Mouse (Mus musculus) thymus, adult 2 months (tissue): ENCODE data around the gene Zfp526. TPM values are rescaled to one million over a fixed set of nuclear protein-coding genes. Genes with fewer than 3 reads are reported as not detected.

Experiments
- DNase-seq: peaks from one replicate; pipeline ENCODE4 v3.0.0; 2021
- H3K27ac ChIP-seq: fragments of 200-500 bp; 2 replicates; pipeline ENCODE4 v1.5.1; 2012; ENCODE audit warnings: low read length, control low read depth; ENCODE audit not compliant: control insufficient read depth, insufficient read depth
- H3K27me3 ChIP-seq: fragments of 200-500 bp; 2 replicates; pipeline ENCODE4 v1.6.1; 2012; ENCODE audit warnings: mild to moderate bottlenecking, low read length, moderate library complexity, mixed read lengths; ENCODE audit not compliant: control insufficient read depth, insufficient read depth
- H3K36me3 ChIP-seq: fragments of 200-500 bp; 2 replicates; pipeline ENCODE4 v1.6.1; 2012; ENCODE audit warnings: mild to moderate bottlenecking, low read length, moderate library complexity; ENCODE audit not compliant: control insufficient read depth, insufficient read depth
- H3K4me1 ChIP-seq: fragments of 200-500 bp; replicated peaks from 2 replicates; pipeline ENCODE4 v1.6.1; 2012; ENCODE audit warnings: low read length; ENCODE audit not compliant: control insufficient read depth, insufficient read depth
- H3K4me3 ChIP-seq: fragments of 200-500 bp; 2 replicates; pipeline ENCODE4 v1.5.1; 2012; ENCODE audit warnings: mild to moderate bottlenecking, low read length, control low read depth, moderate library complexity; ENCODE audit not compliant: control insufficient read depth, insufficient read depth
- CTCF ChIP-seq: fragments of 200-500 bp; IDR thresholded peaks from 2 replicates; pipeline ENCODE4 v1.5.1; 2012; ENCODE audit warnings: mild to moderate bottlenecking, control low read depth, low read length, moderate library complexity, borderline replicate concordance; ENCODE audit not compliant: control insufficient read depth, poor library complexity, insufficient read depth; ENCODE audit errors: extremely low read depth
- POLR2A ChIP-seq: fragments of 200-500 bp; IDR thresholded peaks from 2 replicates; pipeline ENCODE4 v1.6.1; 2012; ENCODE audit warnings: mild to moderate bottlenecking, low read length, control low read depth, moderate library complexity; ENCODE audit not compliant: control insufficient read depth, poor library complexity, insufficient read depth; ENCODE audit errors: extremely low read depth
- WGBS: fragments of 180-500 bp; shearing (Covaris S2); methylation state at CpG from one replicate; pipeline ENCODE4 v1.1.7; 2018; 5-methylcytosine and 5-hydroxymethylcytosine counted together
- polyA plus RNA-seq: library from polyadenylated mRNA; depleted of rRNA; stranded (reverse); fragments of >200 nt; gene quantifications from 2 replicates; pipeline ENCODE4 v1.2.3, GENCODE M21; 2012

Zfp526 gene
- polyA plus RNA-seq, 1 experiment: 38.2 TPM

DNA sequence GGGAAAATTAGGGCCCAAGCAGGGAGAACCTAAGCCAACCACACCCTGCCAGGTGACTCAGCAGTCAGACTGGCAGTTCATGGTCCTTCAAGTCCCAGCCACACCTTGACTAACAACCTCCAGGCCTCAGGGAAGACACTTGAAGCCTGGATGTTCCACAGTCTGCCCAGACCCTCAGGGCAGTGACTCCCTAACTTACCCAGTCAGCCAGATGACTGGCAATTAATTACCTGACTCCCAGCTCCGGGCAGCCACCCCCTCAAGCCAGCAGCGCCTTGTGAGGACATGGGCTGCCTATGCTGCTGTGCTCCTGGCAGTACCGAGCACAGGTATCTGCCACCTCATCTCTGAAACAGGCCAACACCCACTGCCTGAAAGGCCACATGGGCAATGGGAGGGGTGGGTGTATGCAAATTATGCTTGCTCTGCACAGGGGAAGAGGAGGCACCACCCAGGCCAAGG is 12.0 kb upstream of the Zfp526 start:
- H3K4me3 ChIP-seq: no peak overlapping the region
- H3K4me1 ChIP-seq: peaks cover 57% of the 10 kb centered on the region
- no peak for TF ChIP-seq CTCF
- no peak for TF ChIP-seq POLR2A
- no peaks in the 10 kb centered on the region for H3K27me3 ChIP-seq
- no peak overlapping the region for H3K27ac ChIP-seq
- peaks cover 8% of the 10 kb centered on the region for H3K36me3 ChIP-seq
- no peak for DNase-seq
- WGBS: 90% methylated on average over 3 of the region's 3 CpGs

DNA sequence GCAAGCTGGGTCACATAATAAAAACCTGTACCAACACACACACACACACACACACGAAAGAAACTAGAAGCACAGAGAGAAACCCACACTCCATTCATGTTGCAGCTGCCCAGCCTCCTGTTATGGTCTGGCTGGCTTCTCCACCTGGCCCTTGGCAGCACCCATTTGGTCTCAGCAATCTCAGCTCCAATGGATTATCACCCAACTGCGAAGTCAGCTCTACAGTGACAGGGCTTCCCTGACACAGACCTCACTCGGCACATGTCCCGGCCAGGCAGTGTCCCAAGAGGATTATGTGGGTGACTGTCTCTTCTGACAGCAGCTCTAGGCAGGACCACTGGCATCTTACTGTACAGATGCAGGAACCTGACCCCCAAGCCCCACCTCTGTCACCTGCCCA is 10.7 kb upstream of the Zfp526 start:
- no peak overlapping the region for H3K4me3 ChIP-seq
- H3K27ac ChIP-seq: no peak overlapping the region
- no peak for DNase-seq
- TF ChIP-seq CTCF (no peak), POLR2A (no peak)
- 91% methylated on average over 4 of the region's 4 CpGs for WGBS
- no peaks in the 10 kb centered on the region for H3K27me3 ChIP-seq
- peaks cover 46% of the 10 kb centered on the region for H3K4me1 ChIP-seq
- peaks cover 8% of the 10 kb centered on the region for H3K36me3 ChIP-seq

DNA sequence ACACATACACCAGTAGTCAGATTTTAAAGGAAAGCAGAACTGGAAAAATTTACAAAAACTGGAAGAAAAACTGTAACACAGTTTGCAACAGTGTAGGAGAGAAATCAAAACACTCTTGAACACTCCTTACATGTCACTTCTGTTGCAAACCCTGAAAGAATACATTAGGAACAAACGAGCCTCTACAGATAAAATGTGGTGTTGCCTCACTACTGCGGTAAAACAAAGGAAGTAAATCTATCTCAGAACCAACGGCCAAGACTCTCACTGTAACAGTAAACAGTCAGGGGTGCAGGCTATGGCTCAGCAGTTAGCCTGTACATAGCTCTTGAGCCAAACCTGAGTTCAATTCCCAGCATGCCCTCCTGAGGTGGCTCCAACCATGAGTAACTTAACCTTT is 8.1 kb upstream of the Zfp526 start:
- DNase-seq: no peak
- 3% methylated on average over 3 of the region's 3 CpGs for WGBS
- H3K27ac ChIP-seq: peak overlapping the region; percentile 57
- peaks cover 34% of the 10 kb centered on the region for H3K4me1 ChIP-seq
- TF ChIP-seq CTCF (no peak), POLR2A (no peak)
- no peaks in the 10 kb centered on the region for H3K27me3 ChIP-seq
- H3K4me3 ChIP-seq: no peak overlapping the region
- peaks cover 8% of the 10 kb centered on the region for H3K36me3 ChIP-seq

DNA sequence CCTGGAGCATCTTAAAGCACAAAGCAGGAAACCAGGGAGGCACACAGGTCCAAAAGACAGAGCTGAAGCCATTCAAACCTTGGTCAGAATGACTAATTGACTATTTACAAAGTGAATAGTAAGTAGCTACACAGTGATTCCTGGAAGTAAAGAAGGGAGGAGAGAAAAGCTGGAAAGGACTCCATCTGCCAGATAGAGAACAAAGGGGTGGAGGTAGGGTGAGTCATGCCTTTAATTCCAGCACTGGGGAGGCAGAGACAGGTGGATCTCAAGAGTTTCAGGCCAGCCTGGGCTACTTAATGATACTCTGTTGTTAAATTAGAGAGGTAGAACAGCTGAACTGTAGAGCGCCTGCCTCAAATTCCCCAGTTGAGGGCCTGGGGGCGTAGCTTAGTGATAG is 7.1 kb upstream of the Zfp526 start:
- peaks cover 34% of the 10 kb centered on the region for H3K4me1 ChIP-seq
- H3K27ac ChIP-seq: no peak overlapping the region
- TF ChIP-seq CTCF: no peak
- TF ChIP-seq POLR2A: no peak
- H3K36me3 ChIP-seq: peaks cover 8% of the 10 kb centered on the region
- no peak for DNase-seq
- no peaks in the 10 kb centered on the region for H3K27me3 ChIP-seq
- WGBS: 100% methylated on average over 2 of the region's 2 CpGs
- no peak overlapping the region for H3K4me3 ChIP-seq

DNA sequence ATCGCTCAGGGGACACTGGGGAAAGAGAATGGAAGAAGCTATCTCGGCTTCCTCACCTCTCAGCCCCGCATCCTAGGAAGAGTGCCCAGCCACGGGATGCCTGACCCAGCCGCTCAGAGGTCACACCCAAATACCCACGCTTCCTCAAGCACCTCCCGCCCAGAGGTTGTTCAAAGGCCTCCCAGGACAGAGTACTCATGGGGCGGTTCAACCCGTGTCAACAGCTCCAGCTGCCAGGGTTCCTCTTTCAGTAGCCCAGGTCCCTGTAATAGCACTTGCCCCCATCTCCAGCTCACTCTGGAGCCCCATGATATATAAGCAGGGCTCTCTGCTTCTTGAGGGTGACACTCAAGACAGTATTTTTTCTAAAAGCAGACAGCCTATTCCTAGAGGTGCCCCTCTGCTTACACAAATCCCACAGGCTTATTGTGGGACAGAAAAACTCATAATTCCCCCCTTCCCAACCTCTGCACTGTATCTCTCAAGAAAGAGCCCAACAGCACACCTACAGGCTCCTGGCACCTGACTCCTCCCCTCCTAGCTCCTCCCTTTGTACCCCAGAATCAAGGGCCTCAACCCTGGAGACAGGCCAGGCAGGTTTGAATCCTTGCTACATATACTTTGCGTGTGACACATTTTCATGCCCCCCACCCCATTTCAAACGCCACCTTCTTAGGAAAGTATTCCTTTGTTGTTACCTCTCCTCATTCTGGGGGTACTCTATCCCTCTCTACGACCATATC is 3.4 kb upstream of the Zfp526 start:
- no peak for TF ChIP-seq CTCF
- no peak for TF ChIP-seq POLR2A
- H3K4me1 ChIP-seq: peaks cover 40% of the 10 kb centered on the region
- no peak overlapping the region for H3K4me3 ChIP-seq
- no peaks in the 10 kb centered on the region for H3K27me3 ChIP-seq
- no peaks in the 10 kb centered on the region for H3K36me3 ChIP-seq
- DNase-seq: no peak
- H3K27ac ChIP-seq: no peak overlapping the region
- WGBS: 55% methylated on average over 12 of the region's 12 CpGs

DNA sequence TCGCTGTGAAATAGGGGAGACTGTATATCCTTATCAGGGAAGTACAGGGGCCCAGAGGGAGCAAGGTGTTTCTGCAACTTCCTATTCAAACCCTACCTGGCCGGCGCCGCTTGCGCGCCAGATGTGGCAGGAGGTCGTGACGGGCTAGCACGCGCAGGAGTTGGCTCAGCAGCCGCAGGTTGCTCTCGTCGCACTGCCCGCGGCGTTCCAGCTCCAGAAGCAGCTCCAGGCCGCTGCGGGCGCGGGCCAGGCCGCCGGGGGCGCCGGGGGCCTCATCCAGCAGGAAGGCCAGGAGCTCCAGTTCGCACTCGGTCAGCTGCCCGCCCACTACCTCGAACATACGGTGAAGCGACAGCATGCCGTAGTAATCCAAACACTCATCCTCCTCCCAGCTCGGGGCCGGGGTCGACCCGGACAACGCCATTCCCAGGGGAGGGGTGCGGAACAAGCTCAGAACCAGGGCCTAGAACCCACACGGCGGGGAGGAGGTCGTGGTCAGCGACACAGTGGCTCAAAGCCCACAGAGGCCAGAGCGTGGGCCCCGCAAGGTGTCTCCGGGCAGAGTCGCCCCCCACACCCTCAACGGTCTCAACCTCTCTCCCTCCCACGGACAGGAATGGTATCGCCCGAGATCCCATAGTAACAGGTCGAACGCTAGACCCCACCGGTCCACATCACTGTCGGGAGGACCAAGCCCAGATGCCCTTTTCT is 2.4 kb upstream of the Zfp526 start:
- no peaks in the 10 kb centered on the region for H3K27me3 ChIP-seq
- peak; percentile 66 for DNase-seq
- H3K4me3 ChIP-seq: peak overlapping the region; percentile 87
- H3K27ac ChIP-seq: peak overlapping the region; percentile 45
- WGBS: under 1% methylated on average over 53 of the region's 53 CpGs
- H3K4me1 ChIP-seq: peaks cover 33% of the 10 kb centered on the region
- H3K36me3 ChIP-seq: no peaks in the 10 kb centered on the region
- no peak for TF ChIP-seq CTCF
- TF ChIP-seq POLR2A: no peak
